Mouse (Mus musculus): ENCODE measurements around the gene Rtraf. TPM values are rescaled to one million over a fixed set of nuclear protein-coding genes. Genes with fewer than 3 reads are reported as not detected.
"Not testable (repeated sequence)": the region's sequence is repeated elsewhere in the genome, so short reads cannot be mapped to it uniquely, and the experiment has no call there.

Rtraf gene
- 27.0 and 27.8 TPM in 2 replicates for polyA plus RNA-seq (2012; rRNA removed)

GRCm38 (mm10) chr14:19823321-19824142, at the start of gene Rtraf:
TSS of gene Rtraf (minus strand) at chr14:19823824.
- DNase-seq = peak; percentile 90
- H3K27ac ChIP-seq (ENCODE audit: control insufficient read depth, insufficient read depth, low read length) = no peak within 1 kb of the TSS
- no peaks in the 10 kb centered on the region for H3K27me3 ChIP-seq (ENCODE audit: control insufficient read depth, insufficient read depth, low read length)
- TF ChIP-seq POLR2A (IDR thresholded peaks at IDR 0.05; ENCODE audit: control insufficient read depth, extremely low read depth, insufficient read depth, low read length, poor library complexity) = peak; percentile 86
- TF ChIP-seq CTCF (IDR thresholded peaks at IDR 0.05; ENCODE audit: borderline replicate concordance, control insufficient read depth, extremely low read depth, insufficient read depth, low read length, poor library complexity) = peak; percentile 33; the same call in 1 of the 2 replicates
- peaks cover 3% of the 10 kb centered on the region; the same call in 1 of the 2 replicates for H3K4me1 ChIP-seq (replicated peaks; ENCODE audit: control insufficient read depth, insufficient read depth, low read length)
- under 1% methylated on average over 80 of the region's 80 CpGs for WGBS
- H3K36me3 ChIP-seq (ENCODE audit: control insufficient read depth, insufficient read depth, low read length) = peaks cover 13% of the 10 kb centered on the region
- H3K4me3 ChIP-seq (ENCODE audit: control insufficient read depth, insufficient read depth, low read length) = peak within 1 kb of the TSS; percentile 87

DNA sequence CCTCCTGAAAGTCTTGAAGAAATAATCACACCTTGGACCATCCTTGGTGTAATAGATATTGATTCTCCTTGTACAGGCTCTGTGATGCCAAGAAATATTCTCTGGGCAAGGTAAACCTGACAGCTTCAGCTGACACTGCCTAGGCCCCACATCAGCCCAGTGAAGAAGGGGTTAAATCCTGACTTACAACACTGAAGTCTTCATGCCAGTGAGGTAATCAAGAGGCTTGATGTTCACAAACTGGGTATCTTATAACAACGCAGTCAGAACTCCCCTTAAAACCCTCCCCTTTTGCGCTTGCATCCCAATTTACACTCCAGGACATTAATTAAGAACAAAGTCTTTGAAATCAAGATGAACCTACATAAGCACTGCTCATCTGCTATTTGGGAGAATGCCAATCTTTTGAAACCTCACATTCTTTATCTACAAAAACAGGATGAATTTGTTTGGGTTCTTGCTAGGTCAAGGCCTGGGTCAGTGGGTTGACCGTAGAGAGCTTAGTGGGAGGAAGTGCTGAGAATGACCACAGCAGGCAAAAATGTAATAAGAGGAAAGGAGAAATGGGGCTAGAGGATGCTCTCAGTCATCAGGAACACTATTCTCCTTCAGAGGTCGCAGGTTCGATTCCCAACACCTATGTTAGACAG, 43.8 kb upstream of the Rtraf start:
- Histone ChIP-seq H3K4me3 (ENCODE audit: control insufficient read depth, insufficient read depth, low read length) (no peak overlapping the region), H3K36me3 (ENCODE audit: control insufficient read depth, insufficient read depth, low read length) (no peaks in the 10 kb centered on the region), H3K4me1 (replicated peaks; ENCODE audit: control insufficient read depth, insufficient read depth, low read length) (no peaks in the 10 kb centered on the region), H3K27me3 (ENCODE audit: control insufficient read depth, insufficient read depth, low read length) (no peaks in the 10 kb centered on the region), H3K27ac (ENCODE audit: control insufficient read depth, insufficient read depth, low read length) (no peak overlapping the region)
- no peak for TF ChIP-seq POLR2A (IDR thresholded peaks at IDR 0.05; ENCODE audit: control insufficient read depth, extremely low read depth, insufficient read depth, low read length, poor library complexity)
- TF ChIP-seq CTCF (IDR thresholded peaks at IDR 0.05; ENCODE audit: borderline replicate concordance, control insufficient read depth, extremely low read depth, insufficient read depth, low read length, poor library complexity) = no peak
- WGBS = 91% methylated on average over 5 of the region's 5 CpGs
- DNase-seq = no peak

GRCm38 (mm10) chr14:19865121-19865520, 41.5 kb upstream of the Rtraf start:
- WGBS = 94% methylated on average over 9 of the region's 9 CpGs
- H3K4me1 ChIP-seq (replicated peaks; ENCODE audit: control insufficient read depth, insufficient read depth, low read length); H3K4me3 ChIP-seq (ENCODE audit: control insufficient read depth, insufficient read depth, low read length); DNase-seq; H3K27me3 ChIP-seq (ENCODE audit: control insufficient read depth, insufficient read depth, low read length); H3K27ac ChIP-seq (ENCODE audit: control insufficient read depth, insufficient read depth, low read length); H3K36me3 ChIP-seq (ENCODE audit: control insufficient read depth, insufficient read depth, low read length): not testable (repeated sequence)

DNA sequence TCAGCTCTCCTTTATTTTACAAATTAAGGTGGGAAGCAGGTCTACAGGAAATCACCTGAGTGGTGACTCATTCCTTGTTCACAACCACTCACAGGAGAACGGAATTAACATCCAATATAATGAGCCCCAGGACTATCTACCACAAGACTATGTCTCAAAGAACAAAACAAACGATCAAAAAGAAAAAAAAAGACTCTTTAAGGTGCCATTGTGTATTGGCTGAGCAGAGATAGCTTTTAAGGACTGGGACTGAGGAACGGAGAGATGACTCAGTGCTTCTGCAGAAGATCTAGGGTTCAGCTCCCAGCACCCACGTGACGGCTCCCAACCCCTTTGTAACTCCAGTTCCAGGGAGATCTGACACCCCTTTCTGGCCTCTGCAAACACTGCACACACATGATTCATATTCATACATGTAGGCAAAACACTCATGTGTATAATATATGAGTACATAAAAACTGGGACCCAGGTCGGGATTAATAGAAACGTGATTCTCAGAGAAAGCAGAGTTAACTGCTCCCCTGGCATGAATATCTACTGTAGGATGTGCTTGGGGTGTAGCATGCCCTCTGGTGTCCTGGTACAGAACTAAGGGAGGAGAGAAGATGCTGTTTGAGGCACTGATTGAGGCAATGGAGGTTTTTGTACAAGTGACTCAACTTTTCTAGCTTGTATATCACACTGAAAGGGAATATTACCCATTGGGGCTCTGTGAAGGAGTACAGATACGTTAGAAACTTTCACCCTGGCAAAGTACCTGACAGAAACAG, 37.9 kb upstream of the Rtraf start:
- WGBS = 83% methylated on average over 8 of the region's 8 CpGs

GRCm38 (mm10) chr14:19860281-19860680, 36.7 kb upstream of the Rtraf start:
- no peak overlapping the region for H3K27ac ChIP-seq (ENCODE audit: control insufficient read depth, insufficient read depth, low read length)
- TF ChIP-seq CTCF (IDR thresholded peaks at IDR 0.05; ENCODE audit: borderline replicate concordance, control insufficient read depth, extremely low read depth, insufficient read depth, low read length, poor library complexity) (no peak), POLR2A (IDR thresholded peaks at IDR 0.05; ENCODE audit: control insufficient read depth, extremely low read depth, insufficient read depth, low read length, poor library complexity) (no peak)
- no peak overlapping the region for H3K4me3 ChIP-seq (ENCODE audit: control insufficient read depth, insufficient read depth, low read length)
- 96% methylated on average over 4 of the region's 4 CpGs for WGBS
- no peaks in the 10 kb centered on the region for H3K36me3 ChIP-seq (ENCODE audit: control insufficient read depth, insufficient read depth, low read length)
- H3K4me1 ChIP-seq (replicated peaks; ENCODE audit: control insufficient read depth, insufficient read depth, low read length) = no peaks in the 10 kb centered on the region
- no peak for DNase-seq
- no peaks in the 10 kb centered on the region for H3K27me3 ChIP-seq (ENCODE audit: control insufficient read depth, insufficient read depth, low read length)

More for the DNA sequence above, 37.9 kb upstream of the Rtraf start:
- DNase-seq = peak; percentile 9
- no peaks in the 10 kb centered on the region for H3K4me1 ChIP-seq (replicated peaks; ENCODE audit: control insufficient read depth, insufficient read depth, low read length)
- TF ChIP-seq CTCF (IDR thresholded peaks at IDR 0.05; ENCODE audit: borderline replicate concordance, control insufficient read depth, extremely low read depth, insufficient read depth, low read length, poor library complexity) (no peak), POLR2A (IDR thresholded peaks at IDR 0.05; ENCODE audit: control insufficient read depth, extremely low read depth, insufficient read depth, low read length, poor library complexity) (no peak)
- no peaks in the 10 kb centered on the region for H3K36me3 ChIP-seq (ENCODE audit: control insufficient read depth, insufficient read depth, low read length)
- H3K27ac ChIP-seq (ENCODE audit: control insufficient read depth, insufficient read depth, low read length) = no peak overlapping the region
- no peak overlapping the region for H3K4me3 ChIP-seq (ENCODE audit: control insufficient read depth, insufficient read depth, low read length)
- no peaks in the 10 kb centered on the region for H3K27me3 ChIP-seq (ENCODE audit: control insufficient read depth, insufficient read depth, low read length)
